ENCODE assay signal across 16 mouse cellular contexts in genomic region chr12:24623486-24624251, GRCm38 (mm10). TPM values are rescaled to one million over a fixed set of nuclear protein-coding genes. Genes with fewer than 3 reads are reported as not detected.
DNase-seq lines count a peak whose midpoint lies in the region; ATAC-seq and TF ChIP-seq lines count a peak whose summit lies in the region.
"Had no signal": no experiment of that assay in that cellular context is flagged by ENCODE, and none has a peak within 500 bp of the region (broad histone marks: within the 10 kb centered on the region; RNA-seq: fewer than 3 reads in every experiment).

No protein-coding gene starts in this region.

- no peak for TF ChIP-seq EP300 in stomach, postnatal 0 days (optimal IDR thresholded peaks at IDR 0.05)

- no peaks in the 10 kb centered on the region for H3K27me3 ChIP-seq in stomach, embryonic 15.5 days (replicated peaks)
- no peaks in the 10 kb centered on the region for H3K27me3 ChIP-seq in stomach, postnatal 0 days (ENCODE audit: control insufficient read depth, insufficient read depth, low read length)
- H3K27me3 ChIP-seq in midbrain, embryonic 10.5 days (ENCODE audit: low read depth, poor library complexity, severe bottlenecking) = no peaks in the 10 kb centered on the region
- H3K27me3 ChIP-seq: embryonic facial prominence, embryonic 15.5 days had no signal

- TF ChIP-seq CTCF in stomach, postnatal 0 days (IDR thresholded peaks at IDR 0.05; ENCODE audit: low read depth) = no peak

- no peak overlapping the region for H3K4me2 ChIP-seq in stomach, embryonic 15.5 days
- H3K4me2 ChIP-seq in stomach, postnatal 0 days (replicated peaks; ENCODE audit: low read depth) = no peak overlapping the region
- H3K4me2 ChIP-seq: embryonic facial prominence, embryonic 15.5 days had no signal

- no peak overlapping the region for H3K9ac ChIP-seq in stomach, embryonic 15.5 days
- H3K9ac ChIP-seq in stomach, postnatal 0 days (ENCODE audit: low read length) = no peak overlapping the region
- H3K9ac ChIP-seq: embryonic facial prominence, embryonic 15.5 days had no signal

- no peak overlapping the region for H3K27ac ChIP-seq in stomach, embryonic 15.5 days
- no peak overlapping the region for H3K27ac ChIP-seq in stomach, postnatal 0 days (replicated peaks)
- peak overlapping the region; percentile 63 for H3K27ac ChIP-seq in midbrain, embryonic 10.5 days (replicated peaks)
- H3K27ac ChIP-seq: embryonic facial prominence, embryonic 15.5 days had no signal

- ATAC-seq in stomach, embryonic 15.5 days (ENCODE audit: insufficient read depth, low FRiP score, low read depth) = peak; percentile 36; the same call in 1 of the 2 replicates
- no peak for ATAC-seq in stomach, postnatal 0 days (ENCODE audit: low FRiP score, low TSS enrichment)
- ATAC-seq: forebrain, embryonic 16.5 days; intestine, postnatal 0 days had no signal

- DNase-seq in adrenal gland, postnatal 36 days = peak; percentile 7 to 43
- no peak for DNase-seq in adrenal gland, adult 18-20 months (ENCODE audit: low spot score in 2 of 2)
- no peak for DNase-seq in stomach, postnatal 0 days (ENCODE audit: low spot score)
- peak; percentile 42 for DNase-seq in midbrain, embryonic 10.5 days (ENCODE audit: low spot score)
- DNase-seq in urinary bladder, postnatal 4 days (ENCODE audit: low spot score in 2 of 2) = no peak
- DNase-seq in urinary bladder, postnatal 25 days (ENCODE audit: low spot score) = no peak
- DNase-seq in gastrocnemius, adult 18-20 months (ENCODE audit: low spot score) = no peak
- DNase-seq: cerebellum, postnatal 10 days; liver; lung, postnatal 10 days; spleen, adult 18-20 months; thymus, adult 18-20 months had no signal

- no peak overlapping the region for H3K4me3 ChIP-seq in stomach, embryonic 15.5 days (replicated peaks)
- no peak overlapping the region for H3K4me3 ChIP-seq in stomach, postnatal 0 days (ENCODE audit: low read depth, low read length)
- no peak overlapping the region for H3K4me3 ChIP-seq in midbrain, embryonic 10.5 days
- H3K4me3 ChIP-seq: embryonic facial prominence, embryonic 15.5 days had no signal

- no peaks in the 10 kb centered on the region for H3K9me3 ChIP-seq in stomach, embryonic 15.5 days
- H3K9me3 ChIP-seq in stomach, postnatal 0 days (ENCODE audit: control insufficient read depth, low read length) = no peaks in the 10 kb centered on the region
- H3K9me3 ChIP-seq in midbrain, embryonic 10.5 days (replicated peaks) = no peaks in the 10 kb centered on the region
- H3K9me3 ChIP-seq: embryonic facial prominence, embryonic 15.5 days had no signal

- WGBS in stomach, embryonic 15.5 days = 70% methylated on average over 12 of the region's 12 CpGs
- WGBS in stomach, postnatal 0 days = 78% methylated on average over 12 of the region's 12 CpGs
- WGBS in midbrain, embryonic 10.5 days = 70% methylated on average over 12 of the region's 12 CpGs

- no peaks in the 10 kb centered on the region for H3K4me1 ChIP-seq in stomach, embryonic 15.5 days
- H3K4me1 ChIP-seq in stomach, postnatal 0 days (replicated peaks; ENCODE audit: control insufficient read depth, insufficient read depth) = no peaks in the 10 kb centered on the region
- peaks cover 19% of the 10 kb centered on the region for H3K4me1 ChIP-seq in midbrain, embryonic 10.5 days
- H3K4me1 ChIP-seq: embryonic facial prominence, embryonic 15.5 days had no signal

- H3K36me3 ChIP-seq in stomach, embryonic 15.5 days = no peaks in the 10 kb centered on the region
- H3K36me3 ChIP-seq in stomach, postnatal 0 days (ENCODE audit: control insufficient read depth, insufficient read depth, low read length) = no peaks in the 10 kb centered on the region
- no peaks in the 10 kb centered on the region for H3K36me3 ChIP-seq in midbrain, embryonic 10.5 days
- H3K36me3 ChIP-seq: embryonic facial prominence, embryonic 15.5 days had no signal

RNA-seq across cellular contexts. Expression of gene Klf11, which starts 27.4 kb away (rescaled TPM):
- 10 to 100 TPM; 12.8 to 14.2 TPM for total RNA-seq in adrenal gland, postnatal 36 days (2021)
- 10 to 100 TPM; 10.7 to 15.5 TPM for total RNA-seq in adrenal gland, adult 18-20 months (2021)
- 11.2 and 12.0 TPM in 2 replicates for polyA plus RNA-seq in stomach, embryonic 15.5 days (2015; fragmentation: Nextera tagmentation; extraction: Ambion mirVana)
- polyA plus RNA-seq in stomach, postnatal 0 days (2015; fragmentation: Nextera tagmentation; extraction: Ambion mirVana) = 9.8 and 11.3 TPM in 2 replicates
- 13.6 and 16.1 TPM in 2 replicates for polyA plus RNA-seq in midbrain, embryonic 10.5 days (2016; fragmentation: Nextera tagmentation; extraction: Ambion mirVana)
- 1 to 10 TPM; 4.3 to 6.3 TPM for total RNA-seq in gastrocnemius, adult 18-20 months (2021)

RNA-seq across cellular contexts. Expression of gene Grhl1, which starts 51.6 kb away (rescaled TPM):
- total RNA-seq in adrenal gland, postnatal 36 days (2021) = 1 to 10 TPM in 1 of 2 experiments, under 1 TPM in 1; 0.56 to 1.1 TPM
- 1 to 10 TPM in 1 of 2 experiments, under 1 TPM in 1; 0.89 to 1.7 TPM for total RNA-seq in adrenal gland, adult 18-20 months (2021)
- 5.7 and 7.5 TPM in 2 replicates for polyA plus RNA-seq in stomach, embryonic 15.5 days (2015; fragmentation: Nextera tagmentation; extraction: Ambion mirVana)
- 28.6 and 28.9 TPM in 2 replicates for polyA plus RNA-seq in stomach, postnatal 0 days (2015; fragmentation: Nextera tagmentation; extraction: Ambion mirVana)
- polyA plus RNA-seq in midbrain, embryonic 10.5 days (2016; fragmentation: Nextera tagmentation; extraction: Ambion mirVana) = 0.49 and 0.53 TPM in 2 replicates
- under 1 TPM; 0.24 to 0.27 TPM for total RNA-seq in gastrocnemius, adult 18-20 months (2021)

RNA-seq across cellular contexts. Expression of gene Cys1, which starts 57.9 kb away (rescaled TPM):
- total RNA-seq in adrenal gland, postnatal 36 days (2021) = 1 to 10 TPM; 1.7 to 2.6 TPM
- 1 to 10 TPM; 3.9 to 6.2 TPM for total RNA-seq in adrenal gland, adult 18-20 months (2021)
- 2.4 and 3.0 TPM in 2 replicates for polyA plus RNA-seq in stomach, embryonic 15.5 days (2015; fragmentation: Nextera tagmentation; extraction: Ambion mirVana)
- 1.4 and 1.9 TPM in 2 replicates for polyA plus RNA-seq in stomach, postnatal 0 days (2015; fragmentation: Nextera tagmentation; extraction: Ambion mirVana)
- polyA plus RNA-seq in midbrain, embryonic 10.5 days (2016; fragmentation: Nextera tagmentation; extraction: Ambion mirVana) = 0.39 and 0.49 TPM in 2 replicates
- 1 to 10 TPM; 1.7 to 2.7 TPM for total RNA-seq in gastrocnemius, adult 18-20 months (2021)

Comparison
In these comparisons a context has a peak if more than half of its experiments do, and no peak if none do; other contexts are left out.
1. DNase-seq: peak in adrenal gland, postnatal 36 days (2 of 2) and midbrain, embryonic 10.5 days (single experiment); none in adrenal gland, adult 18-20 months (0 of 2), stomach, postnatal 0 days (single experiment), urinary bladder, postnatal 4 days (0 of 2), urinary bladder, postnatal 25 days (single experiment) and gastrocnemius, adult 18-20 months (single experiment).